Mouse (Mus musculus): ENCODE data around the gene Agfg2.
"Not testable (repeated sequence)": the region's sequence is repeated elsewhere in the genome, so short reads cannot be mapped to it uniquely, and the experiment has no call there.

The Agfg2 gene

DNA sequence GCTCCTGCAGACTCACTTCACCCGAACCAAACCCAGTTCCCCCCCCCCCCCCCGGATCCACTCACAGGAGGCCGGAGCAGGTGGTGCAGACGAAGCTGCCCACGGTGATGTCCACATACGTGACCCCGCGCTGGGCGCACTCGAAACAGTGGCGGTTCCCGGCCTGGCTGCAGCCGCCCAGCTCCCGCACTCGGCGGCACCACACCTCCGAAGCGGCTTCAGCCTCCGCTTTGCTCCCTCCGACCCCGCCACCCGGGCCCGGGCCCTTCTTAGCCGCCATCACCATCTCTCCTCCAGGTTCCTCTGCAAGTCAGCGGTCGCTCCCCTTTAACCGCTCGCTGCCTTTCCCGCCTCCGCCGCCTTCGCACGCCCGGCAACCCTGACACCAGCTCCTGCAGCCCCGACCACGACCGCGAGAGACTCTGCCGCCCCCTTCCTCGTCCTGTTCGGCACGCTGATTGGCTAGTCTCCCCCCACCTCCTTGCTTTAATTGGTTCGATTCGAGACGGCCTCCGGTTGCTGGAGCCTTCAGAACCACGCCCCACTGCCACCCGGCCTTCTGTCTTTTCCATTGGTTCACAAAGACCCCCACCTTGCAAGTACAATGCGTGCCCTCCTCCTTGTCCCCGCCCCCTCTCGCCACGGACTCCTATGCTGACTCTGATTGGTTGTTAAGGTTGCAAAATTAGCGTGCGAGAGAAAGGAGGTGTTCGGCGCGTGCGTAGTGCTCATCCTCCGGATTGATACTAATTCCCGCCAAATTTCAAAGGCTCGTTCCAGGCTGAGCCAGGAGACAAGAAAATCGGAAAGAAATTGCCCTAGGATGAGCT lies at the start of gene Agfg2:
Agfg2 (minus strand) TSS at position 433 of the 830 bp plus-strand sequence.
- in situ Hi-C loops (cut with MboI; ENCODE audit: low pct_unique_long_range_greater_than_20kb in 1 of 2, low sequenced_read_pairs in 2 of 2, unreplicated experiment in 1 of 2), result no loop called here

DNA sequence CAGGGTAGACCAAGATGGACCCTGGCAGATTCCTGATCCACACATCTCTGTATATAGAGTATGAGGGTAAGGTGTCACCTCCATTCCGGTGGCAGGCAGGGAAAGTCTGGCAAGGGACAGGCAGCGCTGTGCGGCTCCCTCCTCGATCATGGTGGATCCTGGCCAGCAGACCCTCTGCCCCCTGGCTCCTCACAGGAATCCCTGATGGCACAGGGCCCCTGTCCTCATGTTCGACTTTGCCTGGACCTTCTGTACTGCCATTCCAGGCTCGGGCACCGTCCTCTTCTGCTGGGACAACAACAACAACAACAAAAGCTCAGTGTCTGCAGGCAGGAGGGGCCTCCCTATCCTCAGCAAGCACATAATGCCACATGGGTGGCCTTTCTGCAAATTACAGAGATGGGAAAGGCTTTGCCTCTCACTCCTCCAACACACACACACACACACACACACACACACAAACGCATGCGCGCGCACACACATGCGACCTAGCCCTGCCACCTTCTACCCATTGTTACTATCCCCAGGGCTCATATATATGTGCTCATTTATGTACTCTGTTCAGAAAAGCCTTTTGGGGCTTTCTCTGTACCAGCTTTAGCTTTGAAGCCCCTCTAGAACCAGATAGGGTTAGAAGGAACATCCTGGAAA lies 49.2 kb upstream of the Agfg2 start:
- in situ Hi-C loops (cut with MboI; ENCODE audit: low pct_unique_long_range_greater_than_20kb in 1 of 2, low sequenced_read_pairs in 2 of 2, unreplicated experiment in 1 of 2), result no loop called here

DNA sequence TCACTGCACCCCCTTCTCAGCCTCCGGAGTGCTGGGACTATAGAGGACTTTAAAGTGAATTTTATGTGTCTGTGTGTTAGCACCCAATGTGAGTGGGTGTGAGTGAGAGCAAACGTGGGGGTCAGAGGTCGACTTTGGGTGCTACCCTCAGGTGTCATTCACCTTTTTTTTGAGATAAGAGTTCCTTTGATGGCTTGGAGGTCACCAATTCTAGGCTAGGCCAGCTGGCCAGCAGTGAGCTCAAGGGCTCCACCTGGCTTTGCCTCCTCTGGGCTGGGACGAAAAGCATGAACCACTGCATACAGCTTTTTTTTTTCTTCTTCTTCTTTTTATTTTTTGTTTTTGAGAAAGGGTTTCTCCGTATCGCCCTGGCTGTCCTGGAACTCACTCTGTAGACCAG lies 42.2 kb upstream of the Agfg2 start:
- in situ Hi-C loops (cut with MboI; ENCODE audit: low pct_unique_long_range_greater_than_20kb in 1 of 2, low sequenced_read_pairs in 2 of 2, unreplicated experiment in 1 of 2), result no loop called here

DNA sequence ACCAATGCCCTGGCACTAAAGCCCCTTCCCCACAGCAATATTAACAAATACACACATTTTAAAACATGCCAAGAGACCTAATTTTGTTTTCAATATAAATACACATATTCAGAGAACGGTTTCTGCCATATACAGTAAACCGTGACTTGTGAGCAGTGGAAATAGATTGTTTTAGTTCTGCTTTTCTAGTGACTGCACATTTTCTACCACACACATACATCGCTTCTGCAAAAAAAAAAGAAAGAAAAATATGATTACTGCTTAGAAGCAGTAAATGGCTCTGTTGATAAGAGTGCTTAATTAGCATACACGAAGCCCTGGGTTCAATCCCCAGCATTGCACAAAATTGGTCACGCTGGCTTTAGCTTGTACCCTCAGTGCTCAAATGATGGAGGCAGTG lies 39.3 kb upstream of the Agfg2 start:
- in situ Hi-C loops (cut with MboI; ENCODE audit: low pct_unique_long_range_greater_than_20kb in 1 of 2, low sequenced_read_pairs in 2 of 2, unreplicated experiment in 1 of 2), result no loop called here

DNA sequence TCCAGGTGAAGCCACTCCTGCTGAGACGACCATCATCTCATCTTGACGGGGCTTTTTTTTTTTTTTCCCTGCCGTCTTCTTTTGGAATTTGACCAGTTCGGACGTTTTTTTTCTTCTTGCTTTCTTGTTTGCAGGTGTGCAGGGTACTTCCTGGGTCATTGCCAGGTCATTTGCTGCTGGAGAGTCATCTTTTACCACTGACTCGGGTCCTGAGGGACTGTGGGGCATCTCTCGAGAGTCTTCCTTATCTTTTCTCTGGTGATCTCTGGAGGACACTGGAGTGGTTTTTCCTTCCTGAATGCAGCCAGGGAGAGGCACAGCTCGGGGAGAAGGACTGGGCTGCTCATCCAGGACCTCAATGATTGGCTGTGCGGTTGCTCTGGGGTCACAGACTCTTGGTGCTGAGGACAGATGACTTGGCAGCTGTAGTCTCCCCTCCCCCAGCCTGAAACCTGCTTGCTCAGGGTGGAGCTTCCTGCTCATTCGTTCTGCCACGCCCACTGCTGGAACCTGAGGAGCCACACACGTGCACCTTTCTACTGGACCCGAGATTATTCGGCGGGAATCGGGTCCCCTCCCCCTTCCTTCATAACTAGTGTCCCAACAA lies 36.1 kb upstream of the Agfg2 start:
- in situ Hi-C loops (cut with MboI; ENCODE audit: low pct_unique_long_range_greater_than_20kb in 1 of 2, low sequenced_read_pairs in 2 of 2, unreplicated experiment in 1 of 2), result not testable (repeated sequence)

- in situ Hi-C loops (cut with MboI; ENCODE audit: low pct_unique_long_range_greater_than_20kb in 1 of 2, low sequenced_read_pairs in 2 of 2, unreplicated experiment in 1 of 2), result no loop called here
These were observed 34.6 kb upstream of the Agfg2 start for GRCm38 (mm10) chr5:137719088-137719487.

DNA sequence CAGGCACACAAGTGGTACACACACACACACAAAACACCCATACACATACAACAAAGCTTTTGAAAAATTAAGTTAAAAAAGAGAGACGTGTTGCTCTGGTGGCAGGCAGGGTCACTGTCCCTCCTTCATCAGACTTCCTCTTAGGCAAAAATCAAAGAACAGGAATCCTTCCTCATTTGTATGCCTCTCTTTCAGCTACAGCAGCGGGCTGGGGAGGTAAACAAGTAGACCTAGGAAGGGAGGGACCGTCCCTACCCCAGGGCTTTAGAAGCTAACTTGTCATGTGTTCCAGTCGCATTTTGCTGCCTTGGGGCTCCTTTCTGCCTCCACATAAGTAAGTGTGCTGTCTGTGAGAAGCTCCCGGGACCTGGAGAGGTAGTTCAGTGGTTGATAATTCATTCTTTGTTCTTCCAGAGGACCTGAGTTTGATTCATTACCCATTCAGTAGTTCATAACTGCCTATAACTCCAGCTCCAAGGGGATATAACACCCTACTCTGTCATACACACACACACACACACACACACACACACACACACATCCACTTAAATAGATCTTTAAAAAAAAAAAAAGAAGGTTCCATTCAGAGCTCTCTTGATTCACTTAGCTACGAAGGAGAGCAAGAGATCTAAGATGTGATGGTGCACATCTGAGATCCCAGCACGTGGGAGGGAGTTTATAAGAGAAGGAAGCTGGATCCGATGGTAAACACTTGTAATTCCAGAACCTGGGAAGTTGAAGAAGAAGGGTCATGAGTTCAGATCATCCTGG lies 33.7 kb upstream of the Agfg2 start:
- in situ Hi-C loops (cut with MboI; ENCODE audit: low pct_unique_long_range_greater_than_20kb in 1 of 2, low sequenced_read_pairs in 2 of 2, unreplicated experiment in 1 of 2), result no loop called here

DNA sequence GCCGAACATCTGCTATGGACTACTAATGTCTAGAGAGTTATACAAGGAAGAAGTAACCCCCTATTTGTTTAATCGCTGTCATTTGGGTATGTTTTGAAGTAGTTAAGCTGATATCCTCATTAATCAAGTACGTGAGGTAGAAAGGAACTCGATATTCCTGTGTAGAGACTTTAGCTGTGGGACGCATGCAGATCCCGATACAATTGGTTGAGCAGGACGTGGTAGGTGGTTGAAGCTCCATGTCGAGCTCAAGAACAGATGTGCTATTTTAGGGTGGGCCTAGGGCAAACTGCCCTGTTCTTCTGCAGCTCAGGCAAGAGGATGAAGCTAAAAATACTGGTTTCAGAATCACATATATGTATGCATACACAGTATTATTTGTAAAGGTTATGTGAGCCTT lies 31.2 kb upstream of the Agfg2 start:
- in situ Hi-C loops (cut with MboI; ENCODE audit: low pct_unique_long_range_greater_than_20kb in 1 of 2, low sequenced_read_pairs in 2 of 2, unreplicated experiment in 1 of 2), result no loop called here

- in situ Hi-C loops (cut with MboI; ENCODE audit: low pct_unique_long_range_greater_than_20kb in 1 of 2, low sequenced_read_pairs in 2 of 2, unreplicated experiment in 1 of 2), result no loop called here
These were observed 28.9 kb upstream of the Agfg2 start for GRCm38 (mm10) chr5:137713454-137713853.

DNA sequence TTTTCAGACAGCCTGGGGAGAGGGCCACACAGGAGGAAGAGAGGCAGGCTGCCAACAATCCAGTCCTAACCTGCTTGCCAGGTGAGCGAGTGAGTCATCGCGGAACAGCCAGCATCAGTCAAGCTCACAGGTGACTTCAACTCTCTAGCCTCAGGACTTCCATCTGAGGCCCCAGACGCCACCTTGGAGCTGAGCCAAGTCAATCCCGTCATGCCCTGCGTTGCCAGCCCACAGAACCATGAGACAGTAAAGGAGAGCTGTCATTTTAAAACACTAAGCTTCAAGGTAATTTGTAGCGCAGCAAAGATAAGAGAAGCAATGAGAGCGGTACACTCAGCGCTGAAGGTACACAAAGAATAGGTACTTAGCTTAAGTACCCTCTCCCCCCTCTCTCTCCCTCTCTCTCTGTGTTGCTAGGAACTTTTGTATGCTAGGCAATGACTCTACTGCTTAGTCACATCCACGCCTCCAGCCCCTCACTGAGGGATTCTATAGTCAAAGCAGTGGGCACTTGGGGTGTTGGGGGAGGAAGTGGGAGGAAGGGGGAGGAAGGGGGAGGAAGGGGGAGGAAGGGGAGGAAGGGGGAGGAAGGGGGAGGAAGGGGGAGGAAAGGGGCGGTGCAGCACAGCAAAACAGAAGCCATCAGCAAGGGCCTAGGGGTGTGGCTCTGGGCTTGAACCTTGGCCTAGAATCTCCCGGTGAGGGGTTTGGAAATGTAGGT lies 22.5 kb upstream of the Agfg2 start:
- in situ Hi-C loops (cut with MboI; ENCODE audit: low pct_unique_long_range_greater_than_20kb in 1 of 2, low sequenced_read_pairs in 2 of 2, unreplicated experiment in 1 of 2), result no loop called here

GRCm38 (mm10) chr5:137705242-137705641 lies 20.7 kb upstream of the Agfg2 start:
- in situ Hi-C loops (cut with MboI; ENCODE audit: low pct_unique_long_range_greater_than_20kb in 1 of 2, low sequenced_read_pairs in 2 of 2, unreplicated experiment in 1 of 2), result no loop called here

GRCm38 (mm10) chr5:137699850-137700249 lies 15.3 kb upstream of the Agfg2 start:
- in situ Hi-C loops (cut with MboI; ENCODE audit: low pct_unique_long_range_greater_than_20kb in 1 of 2, low sequenced_read_pairs in 2 of 2, unreplicated experiment in 1 of 2), result no loop called here

DNA sequence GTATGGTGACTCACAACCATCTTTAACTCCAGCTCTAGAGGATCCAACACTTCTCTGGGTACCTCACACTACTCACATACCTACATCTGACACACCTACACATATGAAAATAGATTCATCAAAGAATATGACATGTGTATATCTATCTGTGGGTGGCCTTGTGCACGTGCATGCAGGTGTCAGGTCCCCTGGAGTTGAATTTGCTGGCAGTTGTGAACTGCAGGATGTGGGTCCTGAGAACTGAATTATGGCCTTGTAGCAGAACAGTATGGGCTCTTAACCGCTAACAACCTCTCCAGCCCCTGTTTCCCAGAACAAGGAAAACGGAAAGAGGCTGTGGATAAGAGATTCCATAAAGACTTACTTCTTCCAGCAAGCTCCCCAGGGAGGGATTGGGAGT lies 14.6 kb upstream of the Agfg2 start:
- in situ Hi-C loops (cut with MboI; ENCODE audit: low pct_unique_long_range_greater_than_20kb in 1 of 2, low sequenced_read_pairs in 2 of 2, unreplicated experiment in 1 of 2), result no loop called here

GRCm38 (mm10) chr5:137695930-137696329 lies 11.4 kb upstream of the Agfg2 start:
- in situ Hi-C loops (cut with MboI; ENCODE audit: low pct_unique_long_range_greater_than_20kb in 1 of 2, low sequenced_read_pairs in 2 of 2, unreplicated experiment in 1 of 2), result no loop called here

DNA sequence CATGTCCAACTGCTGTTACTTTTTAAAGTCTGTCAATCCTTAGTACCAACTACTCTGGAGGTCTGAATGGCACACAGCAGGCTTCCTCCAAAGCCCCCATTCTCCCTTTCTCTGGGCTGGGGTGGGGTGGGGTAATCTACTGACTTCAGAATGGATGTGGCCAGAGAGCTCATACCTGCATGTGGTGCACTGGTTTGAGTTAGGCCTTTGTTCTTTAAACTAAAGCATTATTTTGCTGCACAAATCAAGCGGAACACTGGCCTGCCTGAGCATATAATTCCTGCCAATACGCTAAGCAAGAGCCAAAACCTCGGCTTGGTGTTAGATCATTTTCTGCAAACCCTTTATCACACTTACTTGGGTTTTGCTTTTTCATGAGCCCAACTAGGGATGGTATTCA lies 10.3 kb upstream of the Agfg2 start:
- in situ Hi-C loops (cut with MboI; ENCODE audit: low pct_unique_long_range_greater_than_20kb in 1 of 2, low sequenced_read_pairs in 2 of 2, unreplicated experiment in 1 of 2), result no loop called here

DNA sequence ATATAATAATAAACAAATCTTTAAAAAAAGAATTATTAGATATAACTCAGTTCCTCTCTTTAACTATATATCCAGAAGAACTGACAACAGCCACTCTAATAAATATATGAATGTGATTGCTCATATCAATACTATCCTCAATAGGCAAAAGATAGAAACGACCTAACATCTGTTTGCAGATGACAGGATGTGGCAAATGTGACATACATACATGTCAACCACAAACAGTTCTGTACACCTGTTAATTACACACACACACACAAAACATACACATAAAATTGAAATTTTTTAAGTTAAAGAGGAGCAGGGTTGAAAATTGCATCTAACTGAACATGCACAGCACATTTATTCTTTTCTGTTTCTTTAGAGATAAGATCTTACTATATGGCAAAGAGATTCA lies 7.4 kb upstream of the Agfg2 start:
- in situ Hi-C loops (cut with MboI; ENCODE audit: low pct_unique_long_range_greater_than_20kb in 1 of 2, low sequenced_read_pairs in 2 of 2, unreplicated experiment in 1 of 2), result no loop called here

- in situ Hi-C loops (cut with MboI; ENCODE audit: low pct_unique_long_range_greater_than_20kb in 1 of 2, low sequenced_read_pairs in 2 of 2, unreplicated experiment in 1 of 2), result no loop called here
These were observed 6.0 kb upstream of the Agfg2 start for GRCm38 (mm10) chr5:137690531-137690930.

DNA sequence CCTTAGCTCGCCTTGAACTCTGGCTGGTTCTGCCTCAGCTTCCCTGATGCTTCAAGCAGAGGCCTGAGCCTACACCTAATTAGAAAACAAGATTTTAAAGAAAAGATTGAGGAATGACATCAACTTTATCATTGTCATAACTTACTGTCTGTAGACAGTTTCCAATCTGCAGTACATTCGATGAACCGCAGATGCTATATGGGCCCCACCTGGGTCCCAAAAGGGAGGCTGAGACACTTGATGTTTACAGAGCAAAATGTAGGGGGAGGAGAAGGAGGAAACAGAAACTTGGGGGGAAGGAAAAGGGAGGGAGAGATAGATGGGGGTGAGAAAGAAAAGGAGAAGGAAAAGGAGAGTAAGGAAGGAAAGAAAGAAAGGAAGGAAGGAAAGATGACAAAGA lies 5.4 kb upstream of the Agfg2 start:
- in situ Hi-C loops (cut with MboI; ENCODE audit: low pct_unique_long_range_greater_than_20kb in 1 of 2, low sequenced_read_pairs in 2 of 2, unreplicated experiment in 1 of 2), result no loop called here
